8 mouse cellular contexts compared by ENCODE assay signal in genomic region chr8:90794990-90795861, GRCm38 (mm10). TPM values are rescaled to one million over a fixed set of nuclear protein-coding genes. Genes with fewer than 3 reads are reported as not detected.
DNase-seq lines count a peak whose midpoint lies in the region; ATAC-seq and TF ChIP-seq lines count a peak whose summit lies in the region.

No protein-coding gene starts in this region.

- peak overlapping the region; percentile 27 for H3K4me2 ChIP-seq in forebrain, embryonic 13.5 days

- H3K79me2 ChIP-seq in MEL (ENCODE audit: control insufficient read depth, insufficient read depth, low read length, poor library complexity), result no peaks in the 10 kb centered on the region

- DNase-seq in MEL (ENCODE audit: low read depth, low spot score), result peak; percentile 73
- peak; percentile 53 for DNase-seq in c-Kit-positive CD71-positive TER-119-negative erythroid progenitor cells, embryonic 14.5 days (ENCODE audit: low read depth)
- DNase-seq in layer of hippocampus, adult 2 months (ENCODE audit: low spot score in 2 of 2), result peak; percentile 17 to 58
- peak; percentile 84 for DNase-seq in lung, postnatal 14 days
- DNase-seq in retina, postnatal 7 days (ENCODE audit: low read depth, low spot score), result peak; percentile 57
- DNase-seq in urinary bladder, postnatal 36 days (ENCODE audit: low spot score in 2 of 2), result peak; percentile 64 to 65

- ATAC-seq in forebrain, embryonic 13.5 days, result peak; percentile 30; the same call in 1 of the 2 replicates
- ATAC-seq in hematopoietic stem cell, adult 5-6 weeks (replicated peaks in 1 of 2; ENCODE audit: insufficient read depth in 1 of 2, low FRiP score in 2 of 2, low TSS enrichment in 1 of 2, low read depth in 1 of 2, poor library complexity in 2 of 2, severe bottlenecking in 2 of 2), result peak; percentile 92 to 97

- H3K4me1 ChIP-seq in MEL (ENCODE audit: control insufficient read depth in 1 of 2, insufficient read depth in 2 of 2, low read length in 2 of 2), result no peaks in the 10 kb centered on the region
- H3K4me1 ChIP-seq in forebrain, embryonic 13.5 days, result 0 out of 2 replicates have a peak, but pooled peaks cover 9% of the 10 kb centered on the region

- no peaks in the 10 kb centered on the region for H3K9me3 ChIP-seq in MEL (replicated peaks; ENCODE audit: insufficient read depth, low read length)
- H3K9me3 ChIP-seq in forebrain, embryonic 13.5 days (replicated peaks), result no peaks in the 10 kb centered on the region

- TF ChIP-seq CTCF in MEL (IDR thresholded peaks at IDR 0.05 in 2 of 3, conservative IDR thresholded peaks at IDR 0.05 in 1 of 3; ENCODE audit: control insufficient read depth in 1 of 3, insufficient read depth in 1 of 3, low read depth in 2 of 3, low read length in 3 of 3, poor library complexity in 1 of 3, severe bottlenecking in 1 of 3), result peak; percentile 23 to 72 (median 63); a peak in 5 of 6 replicates
- TF ChIP-seq CTCF in layer of hippocampus, adult 2 months (conservative IDR thresholded peaks at IDR 0.05), result peak; percentile 80

- WGBS in forebrain, embryonic 13.5 days, result 11% methylated on average over 12 of the region's 12 CpGs

- no peaks in the 10 kb centered on the region; a peak in 1 of 4 replicates for H3K27me3 ChIP-seq in MEL (ENCODE audit: control insufficient read depth in 1 of 2, insufficient read depth in 2 of 2, low read length in 2 of 2)
- no peaks in the 10 kb centered on the region for H3K27me3 ChIP-seq in forebrain, embryonic 13.5 days

- peaks cover 0 to 2% of the 10 kb centered on the region in 2 experiments; a peak in 1 of 4 replicates for H3K36me3 ChIP-seq in MEL (ENCODE audit: control insufficient read depth in 1 of 2, insufficient read depth in 2 of 2, low read length in 2 of 2)
- H3K36me3 ChIP-seq in forebrain, embryonic 13.5 days (ENCODE audit: poor library complexity, severe bottlenecking), result no peaks in the 10 kb centered on the region

- H3K27ac ChIP-seq in MEL (ENCODE audit: control insufficient read depth, low read depth, low read length), result no peak overlapping the region
- H3K27ac ChIP-seq in forebrain, embryonic 13.5 days, result no peak overlapping the region
- peak overlapping the region; percentile 68 for H3K27ac ChIP-seq in layer of hippocampus, adult 2 months

- TF ChIP-seq EP300 in MEL (IDR thresholded peaks at IDR 0.05; ENCODE audit: low read depth in 1 of 2, low read length in 2 of 2), result no peak

- H3K9ac ChIP-seq in MEL (ENCODE audit: control insufficient read depth, low read depth, low read length, poor library complexity, severe bottlenecking), result peak overlapping the region; percentile 33; the same call in 1 of the 2 replicates
- 0 out of 2 replicates have a peak overlapping the region, but pooled peaks have one; percentile 18 for H3K9ac ChIP-seq in forebrain, embryonic 13.5 days

- H3K4me3 ChIP-seq in MEL (ENCODE audit: control insufficient read depth in 1 of 2, insufficient read depth in 1 of 2, low read depth in 2 of 2, low read length in 2 of 2), result peak overlapping the region in 1 of 2 experiments; percentile 9; a peak in 2 of 4 replicates
- H3K4me3 ChIP-seq in forebrain, embryonic 13.5 days, result no peak overlapping the region
- H3K4me3 ChIP-seq in layer of hippocampus, adult 2 months, result peak overlapping the region; percentile 41; the same call in 1 of the 2 replicates

- no peak for TF ChIP-seq POLR2A in MEL (IDR thresholded peaks at IDR 0.05; ENCODE audit: control insufficient read depth in 1 of 2, insufficient read depth in 1 of 2, low read depth in 1 of 2, low read length in 2 of 2, poor library complexity in 1 of 2)

- TF ChIP-seq RAD21 in MEL (IDR thresholded peaks at IDR 0.05; ENCODE audit: low read depth, low read length), result peak; percentile 42

TF ChIP-seq in MEL, 35 proteins besides CTCF, POLR2A, EP300 and RAD21:
- TF ChIP-seq ZC3H11A (IDR thresholded peaks at IDR 0.05; ENCODE audit: low read depth, low read length) (0 out of 2 replicates have a peak, but pooled peaks have one; percentile 17), TAL1 (IDR thresholded peaks at IDR 0.05; ENCODE audit: low read length) (no peak), MAFK (IDR thresholded peaks at IDR 0.05; ENCODE audit: borderline replicate concordance, low read depth, low read length) (no peak), BHLHE40 (IDR thresholded peaks at IDR 0.05; ENCODE audit: borderline replicate concordance, low read depth, low read length) (peak; percentile 27; the same call in 1 of the 2 replicates), ELF1 (IDR thresholded peaks at IDR 0.05; ENCODE audit: low read depth, low read length) (no peak), ZKSCAN1 (IDR thresholded peaks at IDR 0.05; ENCODE audit: low read depth, low read length) (no peak), SMC3 (IDR thresholded peaks at IDR 0.05; ENCODE audit: low read depth, low read length) (peak; percentile 42), SIN3A (IDR thresholded peaks at IDR 0.05; ENCODE audit: low read length) (no peak), E2F4 (IDR thresholded peaks at IDR 0.05; ENCODE audit: borderline replicate concordance, low read depth, low read length) (no peak), JUND (IDR thresholded peaks at IDR 0.05; ENCODE audit: low read depth, low read length) (no peak), MAZ (IDR thresholded peaks at IDR 0.05; ENCODE audit: low read depth, low read length) (peak; percentile 64; the same call in 1 of the 2 replicates), GATA1 (IDR thresholded peaks at IDR 0.05; ENCODE audit: low read depth, low read length) (0 out of 2 replicates have a peak, but pooled peaks have one; percentile 21), CHD2 (IDR thresholded peaks at IDR 0.05; ENCODE audit: low read length) (peak; percentile 12; the same call in 1 of the 2 replicates)

RNA-seq across cellular contexts. Expression of gene Gm19935, which starts 22.0 kb away (rescaled TPM):
- total RNA-seq in MEL (2012; rRNA removed), result not detected in 2 replicates
- not detected for polyA plus RNA-seq in MEL (2012; ENCODE audit: insufficient read depth in 1 of 2, insufficient read length in 2 of 2, low read depth in 1 of 2, low replicate concordance in 2 of 2, missing spikeins in 1 of 2)
- polyA plus RNA-seq in forebrain, embryonic 13.5 days (2015; fragmentation: Nextera tagmentation; extraction: Ambion mirVana), result 0.43 TPM in 1 of 2 replicates, not detected in the other
- total RNA-seq in hematopoietic stem cell, adult 5-6 weeks (2017), result not detected in 2 replicates
- total RNA-seq in layer of hippocampus, adult 2 months (2021), result 1 to 10 TPM; 1.7 to 2.4 TPM

RNA-seq across cellular contexts. Expression of gene Chd9, which starts 32.9 kb away (rescaled TPM):
- total RNA-seq in MEL (2012; rRNA removed), result 5.9 and 7.9 TPM in 2 replicates
- polyA plus RNA-seq in MEL (2012; ENCODE audit: insufficient read depth in 1 of 2, insufficient read length in 2 of 2, low read depth in 1 of 2, low replicate concordance in 2 of 2, missing spikeins in 1 of 2), result 10 to 100 TPM; 40.3 to 87.4 TPM
- 77.0 and 85.2 TPM in 2 replicates for polyA plus RNA-seq in forebrain, embryonic 13.5 days (2015; fragmentation: Nextera tagmentation; extraction: Ambion mirVana)
- total RNA-seq in hematopoietic stem cell, adult 5-6 weeks (2017), result 82.6 and 103 TPM in 2 replicates
- total RNA-seq in layer of hippocampus, adult 2 months (2021), result 100 to 1,000 TPM; 254 to 256 TPM
